Mouse (Mus musculus) cerebral cortex, adult 2 months (tissue): ENCODE data around the gene AU040320.

Experiments
- WGBS: fragments of 180-500 bp; shearing (Covaris S2); methylation state at CpG from one replicate; pipeline ENCODE4 v1.1.7; 2018; 5-methylcytosine and 5-hydroxymethylcytosine counted together

AU040320 gene

GRCm38 (mm10) chr4:126850778-126851080, 97.4 kb downstream of the AU040320 start:
- 50% methylated on average over 4 of the region's 4 CpGs for WGBS

GRCm38 (mm10) chr4:126852971-126853370, 99.6 kb downstream of the AU040320 start:
- 67% methylated on average over 11 of the region's 11 CpGs for WGBS

GRCm38 (mm10) chr4:126860268-126860986, 107.1 kb downstream of the AU040320 start:
- WGBS, result 89% methylated on average over 9 of the region's 9 CpGs

- 64% methylated on average over 11 of the region's 11 CpGs for WGBS
Measured at GRCm38 (mm10) chr4:126861514-126862266, 108.3 kb downstream of the AU040320 start.

GRCm38 (mm10) chr4:126868699-126869098, 115.4 kb downstream of the AU040320 start:
- WGBS, result 90% methylated on average over 12 of the region's 12 CpGs

GRCm38 (mm10) chr4:126872717-126873116, 119.4 kb downstream of the AU040320 start:
- WGBS, result 63% methylated on average over 7 of the region's 7 CpGs

GRCm38 (mm10) chr4:126879560-126880275, 126.4 kb downstream of the AU040320 start:
- 83% methylated on average over 5 of the region's 5 CpGs for WGBS

GRCm38 (mm10) chr4:126883602-126884001, 130.3 kb downstream of the AU040320 start:
- 86% methylated on average over 5 of the region's 5 CpGs for WGBS

- 58% methylated on average over 1 of the region's 1 CpGs for WGBS
Measured at GRCm38 (mm10) chr4:126885953-126886352, 132.6 kb downstream of the AU040320 start.

GRCm38 (mm10) chr4:126889879-126890278, 136.5 kb downstream of the AU040320 start:
- 72% methylated on average over 8 of the region's 8 CpGs for WGBS
